Mouse (Mus musculus) adrenal gland, postnatal 36 days (tissue): ENCODE measurements at regions not wholly inside any gene's neighbourhood (a gene's known extent, or its start where the extent isn't known, plus 50 kb on each side); places are given as distances from the start of the nearest gene placed in this dataset.

Experiments used
- DNase-seq, 2 experiments: peaks; one replicate each; pipeline ENCODE4 v3.0.0; 2021; ENCODE audit warnings: mixed read lengths in 1 of 2

DNA sequence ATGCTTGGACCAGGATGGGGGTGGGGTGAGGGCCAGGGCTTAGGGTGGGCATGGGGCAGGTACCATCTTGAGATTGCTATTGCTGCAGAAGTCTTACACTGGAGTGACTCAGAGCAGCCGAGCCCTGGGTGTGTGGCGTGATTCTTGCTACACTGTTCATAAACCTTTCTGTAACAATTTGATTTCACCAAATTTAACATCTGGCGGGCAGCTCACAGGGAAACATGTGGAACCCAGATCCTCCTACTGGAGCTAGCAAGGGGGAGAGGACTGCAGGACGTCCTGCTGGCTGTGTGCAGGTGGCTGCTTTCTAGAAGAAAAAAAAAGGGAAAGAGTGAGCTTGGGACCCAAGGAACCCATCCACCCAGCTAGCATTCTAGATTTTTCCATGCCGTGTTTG, 719.7 kb downstream of the Vrk1 start:
- DNase-seq = no peak

DNA sequence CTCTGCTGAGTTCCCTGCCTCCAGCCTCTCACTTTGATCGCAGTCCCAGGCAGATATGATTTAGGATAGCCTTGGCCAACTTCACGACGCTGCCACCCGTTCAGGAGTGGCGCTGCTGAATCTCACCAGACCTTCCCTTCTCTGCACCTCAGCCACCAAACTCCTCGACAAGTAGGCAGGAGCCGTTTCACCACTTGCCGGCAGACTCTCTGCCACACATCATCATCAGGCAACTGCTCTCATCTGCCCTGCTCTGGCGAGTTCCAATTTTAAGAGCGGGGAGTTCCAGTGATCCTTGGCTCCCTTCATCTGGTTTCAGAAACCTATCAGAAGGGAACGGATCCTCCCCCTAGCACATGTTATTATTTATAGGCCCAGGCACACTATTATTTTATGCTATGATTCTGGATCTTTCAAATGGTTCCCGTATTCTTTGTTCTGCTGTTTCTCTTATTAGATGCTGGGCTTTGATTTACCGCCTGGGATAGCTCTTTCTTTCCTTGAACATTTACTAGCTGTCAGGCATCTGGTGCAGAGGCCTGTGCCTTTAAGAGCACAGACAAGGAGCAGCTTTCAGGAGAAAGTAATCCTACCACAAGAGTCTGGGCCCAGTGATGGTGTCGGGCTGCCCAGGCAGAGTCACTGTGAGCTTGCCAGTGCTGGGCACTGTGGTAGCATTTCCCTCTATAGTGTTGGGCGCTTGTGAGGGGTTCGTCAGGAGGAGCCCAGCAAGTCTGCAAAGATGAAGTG, 722.3 kb downstream of the Vrk1 start:
- DNase-seq = no peak

DNA sequence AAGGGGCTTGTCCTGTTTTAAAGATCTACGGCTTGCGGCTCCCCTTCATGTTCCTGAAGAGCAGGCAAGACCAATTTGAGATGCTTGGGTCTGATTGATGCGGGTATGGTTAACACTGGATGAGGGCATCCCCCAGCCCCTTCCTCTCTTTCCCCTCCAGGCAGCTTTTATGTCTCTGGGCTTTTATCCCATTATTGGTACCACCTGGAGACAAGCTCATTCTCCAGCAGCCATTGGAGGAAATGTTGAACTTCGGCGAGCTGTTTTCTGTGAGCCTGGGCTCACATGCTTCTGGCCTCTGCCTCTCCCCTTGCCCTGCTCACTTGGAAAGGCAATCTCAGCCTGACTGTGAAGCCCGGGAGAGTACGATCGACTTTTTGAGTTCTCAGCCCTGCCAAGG, 738.7 kb downstream of the Vrk1 start:
- no peak for DNase-seq

DNA sequence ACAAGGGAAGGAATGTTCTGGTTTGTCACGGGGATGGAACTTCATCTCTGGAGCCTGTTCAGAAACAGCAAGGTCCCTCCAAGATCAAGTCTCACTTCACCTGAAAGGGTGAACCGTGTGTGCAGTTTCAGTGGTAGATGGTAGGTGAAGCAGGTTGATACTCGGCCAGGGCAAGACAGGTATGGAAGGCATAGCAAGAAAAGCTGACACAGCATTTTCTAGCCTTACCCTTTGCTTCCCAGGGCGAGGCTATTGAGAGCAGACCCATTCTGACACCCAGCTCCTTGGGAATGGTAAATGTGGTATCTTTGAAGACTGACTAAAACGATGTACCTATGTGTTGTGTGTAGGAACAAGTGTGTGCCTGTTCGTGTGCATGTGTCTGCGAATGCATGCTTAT, 724.9 kb upstream of the 3110018I06Rik start:
- DNase-seq = no peak

DNA sequence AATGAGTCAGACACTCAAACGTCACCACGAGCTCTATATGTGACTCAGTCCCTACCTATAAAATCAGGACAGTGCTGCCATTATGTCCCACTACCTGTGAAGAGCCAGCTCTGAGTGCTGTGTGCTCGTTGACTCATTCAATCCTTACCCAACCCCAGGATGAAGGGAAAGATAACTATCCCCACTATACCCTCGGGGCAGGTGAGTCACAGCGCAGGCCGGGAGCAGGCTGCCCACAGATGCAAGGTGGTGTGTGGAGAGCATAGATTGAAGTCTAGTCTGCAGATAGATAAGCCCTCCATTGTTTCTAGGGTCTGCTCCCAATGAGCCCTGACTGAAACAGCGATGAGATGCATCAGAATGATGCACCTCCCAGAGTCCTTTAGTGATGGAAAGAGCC, 723.9 kb upstream of the 3110018I06Rik start:
- DNase-seq = peak; percentile 9 to 27

DNA sequence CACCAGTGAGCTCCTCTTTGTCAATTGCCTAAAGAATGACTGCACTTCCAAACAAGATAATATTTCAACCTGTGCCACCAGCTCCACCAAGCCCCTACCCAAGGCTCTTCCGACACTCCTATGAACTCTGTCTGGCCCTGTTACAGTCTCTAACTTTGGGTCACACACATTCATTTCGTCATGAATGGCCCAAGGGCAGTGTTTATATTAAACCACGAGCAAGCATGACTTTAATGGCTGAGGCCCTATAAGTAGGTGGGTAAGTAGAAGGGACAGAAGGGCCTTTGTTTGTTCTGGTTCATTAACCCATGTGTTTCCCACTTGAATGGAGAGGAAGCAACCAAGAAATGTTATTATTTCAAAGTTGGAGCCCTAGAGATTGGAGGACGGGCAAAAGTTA, 714.9 kb upstream of the 3110018I06Rik start:
- DNase-seq = no peak

DNA sequence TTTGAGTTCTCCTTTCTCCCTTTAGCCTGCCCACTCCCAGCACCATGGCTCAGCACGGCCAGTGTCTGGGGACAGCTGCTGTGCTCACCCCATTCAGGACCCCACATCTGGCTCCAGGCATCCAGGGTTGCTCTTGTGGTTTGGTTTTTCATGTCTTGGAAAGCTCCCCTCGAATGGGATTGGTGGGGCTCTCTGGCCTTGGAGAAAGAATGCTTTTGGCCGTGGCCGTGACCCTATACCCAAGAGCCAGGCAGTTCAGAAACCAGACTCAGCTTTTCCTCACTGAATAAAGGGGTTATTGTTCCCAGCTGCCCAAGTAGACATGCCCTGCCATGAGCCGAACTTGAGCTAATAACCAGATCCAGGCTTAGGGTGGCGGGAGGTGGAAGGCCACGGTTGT, 691.8 kb upstream of the 3110018I06Rik start:
- DNase-seq = no peak

DNA sequence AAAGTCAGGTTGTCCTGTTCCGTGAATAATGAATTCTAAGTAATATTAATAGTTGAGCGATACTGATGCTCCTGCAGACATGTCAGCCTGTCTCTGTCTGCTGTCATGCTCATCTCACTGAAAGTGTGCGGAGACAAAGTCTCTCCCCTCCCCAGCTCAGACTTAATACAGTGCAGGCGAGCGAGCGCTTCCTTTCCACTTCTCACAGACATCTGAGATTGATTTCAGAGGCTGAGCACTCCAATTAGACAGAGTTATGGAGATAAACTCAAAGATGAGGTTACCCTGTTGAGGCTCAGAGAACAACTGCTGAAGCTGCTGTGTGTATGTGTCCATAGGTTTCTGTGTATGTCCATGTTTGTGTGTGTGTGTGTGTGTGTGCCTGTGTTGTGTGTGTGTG, 668.7 kb upstream of the 3110018I06Rik start:
- no peak for DNase-seq

DNA sequence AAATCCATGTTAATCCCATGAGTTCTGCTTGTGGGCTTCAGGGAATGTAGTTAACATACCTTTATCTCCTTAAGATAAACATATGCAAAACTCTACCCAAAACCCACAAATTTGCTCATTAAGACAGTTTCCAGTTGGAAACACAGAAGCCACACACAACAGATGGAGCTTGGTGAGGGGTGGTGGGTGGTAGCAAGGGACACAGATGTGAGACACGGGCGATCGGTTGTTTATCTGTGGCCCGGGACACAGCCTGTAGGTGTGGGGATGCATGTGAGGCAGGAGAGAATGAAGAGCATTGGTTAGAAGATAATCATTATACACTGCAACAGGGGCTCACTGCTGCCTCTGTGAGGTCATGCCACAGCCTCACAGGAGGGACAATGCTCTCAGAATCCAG, 666.1 kb upstream of the 3110018I06Rik start:
- no peak for DNase-seq

DNA sequence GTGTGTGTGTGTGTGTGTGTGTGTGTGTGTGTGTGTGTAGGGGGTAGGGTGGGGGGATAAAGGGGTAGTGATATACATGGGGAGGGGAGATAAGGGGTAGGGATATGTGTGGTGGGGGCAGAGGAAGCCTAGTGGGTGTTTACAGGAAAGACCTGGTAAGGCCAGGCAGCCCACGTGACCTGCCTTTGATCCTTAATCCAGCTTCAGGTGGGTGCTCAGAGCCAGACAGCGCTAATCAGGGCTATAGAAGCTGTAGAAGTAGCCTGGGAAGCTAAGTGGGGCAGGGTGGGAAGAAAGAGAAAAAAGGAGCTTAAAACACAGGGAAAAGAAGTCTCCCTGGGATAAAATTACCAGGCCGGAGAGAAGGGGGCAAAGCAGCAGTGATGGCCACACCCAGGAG, 659.9 kb upstream of the 3110018I06Rik start:
- no peak for DNase-seq

DNA sequence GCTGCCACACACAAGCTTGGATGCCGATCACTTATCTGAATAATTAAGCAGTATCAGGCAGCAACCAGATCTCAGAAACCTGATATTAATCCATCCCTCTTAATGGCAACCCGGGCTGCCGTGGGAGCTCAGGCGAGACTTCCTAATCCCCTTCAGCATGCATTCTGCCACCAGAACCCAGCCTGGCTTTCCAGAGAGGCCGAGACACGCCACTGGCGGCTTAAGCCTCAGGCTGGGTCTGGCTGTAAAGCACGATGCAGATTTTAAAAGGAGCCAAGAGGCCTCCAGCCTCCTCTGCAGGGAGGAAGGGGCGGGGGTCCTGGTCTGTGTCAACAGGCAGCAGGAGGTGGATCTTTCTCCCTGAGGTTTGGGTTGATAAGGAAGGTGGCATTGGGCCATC, 659.1 kb upstream of the 3110018I06Rik start:
- DNase-seq = no peak

DNA sequence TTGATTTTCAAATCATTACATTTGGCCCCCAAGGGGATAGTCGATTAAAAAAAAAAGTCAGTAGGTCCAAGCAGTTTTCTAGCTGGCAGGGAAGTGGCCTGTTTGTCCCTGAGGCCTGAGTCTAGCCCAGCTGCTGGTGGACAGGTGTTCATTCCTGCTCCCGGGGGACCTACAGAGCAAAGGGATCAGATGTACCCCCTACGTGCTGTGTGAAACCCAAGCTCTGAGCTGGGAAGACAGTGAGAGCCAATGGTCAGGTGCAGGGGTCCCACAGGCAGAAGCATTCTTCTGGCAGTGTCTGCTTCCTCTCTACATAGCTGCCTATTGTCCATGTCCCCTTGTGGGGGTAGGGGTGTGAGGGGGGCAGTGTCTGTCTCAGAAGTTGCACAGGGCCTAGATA, 653.2 kb upstream of the 3110018I06Rik start:
- DNase-seq = no peak

DNA sequence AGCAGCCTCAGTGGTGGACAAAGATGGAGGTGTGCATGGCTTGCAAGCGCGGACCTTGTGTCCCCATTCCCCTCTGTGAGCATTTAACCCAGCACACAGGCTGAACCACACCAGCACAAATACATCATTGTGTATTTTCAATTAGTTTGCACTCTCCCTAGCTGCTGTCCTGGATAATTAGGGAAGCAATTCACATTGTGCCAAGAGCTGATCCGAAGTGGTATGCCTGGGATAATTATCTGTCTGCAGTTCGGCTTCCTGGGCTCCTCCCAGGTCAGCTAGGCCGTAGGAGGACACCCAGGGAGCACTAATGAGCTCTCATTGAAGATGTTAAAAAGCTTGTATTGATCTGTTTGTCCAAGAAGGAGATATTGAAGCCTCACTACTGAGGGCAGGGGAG, 648.8 kb upstream of the 3110018I06Rik start:
- DNase-seq = no peak

DNA sequence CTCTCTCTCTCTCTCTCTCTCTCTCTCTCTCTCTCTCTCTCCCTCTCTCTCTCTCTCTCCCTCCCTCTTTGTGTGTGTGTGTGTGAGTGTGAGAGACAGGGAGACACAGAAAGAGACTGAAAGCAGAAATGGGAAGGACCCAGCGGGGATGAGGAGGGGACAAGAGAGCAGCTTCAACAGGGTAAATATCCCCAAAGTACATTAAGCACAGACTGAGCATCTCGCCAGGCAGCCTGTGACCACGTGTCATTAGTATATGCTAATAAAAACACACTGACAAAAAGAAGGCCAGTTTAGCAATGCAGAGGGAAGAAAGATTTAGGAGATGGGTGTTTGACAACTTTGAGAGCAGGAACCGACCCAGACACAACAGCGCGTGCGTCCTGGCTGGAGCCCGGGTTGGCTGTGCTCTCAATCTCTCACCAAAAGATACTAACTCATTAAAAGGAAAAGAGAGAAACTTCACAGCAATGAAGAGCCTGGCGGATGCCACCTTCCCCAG, 648.2 kb upstream of the 3110018I06Rik start:
- DNase-seq = no peak

DNA sequence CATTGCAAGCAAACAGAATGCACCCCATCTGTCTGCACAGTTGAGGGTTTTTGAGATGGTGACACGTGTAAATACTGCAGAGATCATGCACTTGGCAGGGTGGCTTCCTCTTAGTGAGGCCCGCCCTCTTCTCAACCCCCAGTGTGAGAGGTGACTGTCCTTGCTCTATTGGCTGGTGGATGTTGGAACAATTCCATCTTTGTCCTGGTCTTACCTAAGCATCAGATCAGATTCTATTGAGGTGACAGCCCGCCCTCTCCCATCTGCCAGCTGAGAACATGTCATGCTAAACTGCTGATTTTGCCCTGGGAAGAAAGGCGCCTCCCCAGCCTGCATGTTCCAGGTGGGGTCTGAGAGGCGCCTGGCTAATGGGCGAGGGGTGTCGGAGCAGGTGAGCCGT, 646.4 kb upstream of the 3110018I06Rik start:
- no peak for DNase-seq

DNA sequence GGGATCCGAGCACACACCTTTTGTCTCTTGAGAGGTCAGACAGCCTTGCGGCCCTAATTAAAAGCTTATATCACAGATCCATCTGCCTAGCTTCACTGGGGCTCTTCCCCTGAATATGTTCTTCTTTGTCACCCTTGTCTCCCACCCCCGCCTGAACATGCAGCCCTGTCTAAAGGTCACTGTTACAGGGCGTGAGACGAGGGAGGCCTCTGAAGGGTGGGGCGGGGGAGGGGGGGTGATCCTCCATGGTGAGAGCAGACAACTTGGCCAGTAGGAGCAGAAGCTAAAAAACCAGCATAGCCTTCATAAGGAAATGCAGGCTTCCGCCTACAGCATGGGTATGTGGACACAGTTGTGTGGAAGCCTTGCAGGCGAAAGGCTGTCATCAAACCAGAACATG, 646.0 kb upstream of the 3110018I06Rik start:
- no peak for DNase-seq

DNA sequence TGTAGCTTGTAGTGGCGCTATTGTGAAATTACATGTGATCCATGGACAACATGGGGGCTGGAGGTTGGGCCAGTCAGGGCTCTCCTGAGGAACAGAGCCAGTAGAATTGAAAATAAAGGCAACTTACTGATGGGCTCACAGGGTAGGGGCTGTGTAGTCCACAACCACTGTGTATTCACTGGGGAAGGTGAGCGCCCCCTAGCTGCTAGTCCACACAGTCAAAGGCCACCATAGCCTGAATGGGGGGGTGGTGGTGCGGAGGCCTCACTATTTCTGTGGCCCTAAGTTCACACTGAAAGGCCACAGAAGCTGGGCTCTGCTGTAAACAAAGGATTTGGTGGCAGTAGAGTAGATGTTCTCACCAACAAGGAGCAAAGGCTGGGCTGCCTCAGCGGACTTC, 636.8 kb upstream of the 3110018I06Rik start:
- no peak for DNase-seq

DNA sequence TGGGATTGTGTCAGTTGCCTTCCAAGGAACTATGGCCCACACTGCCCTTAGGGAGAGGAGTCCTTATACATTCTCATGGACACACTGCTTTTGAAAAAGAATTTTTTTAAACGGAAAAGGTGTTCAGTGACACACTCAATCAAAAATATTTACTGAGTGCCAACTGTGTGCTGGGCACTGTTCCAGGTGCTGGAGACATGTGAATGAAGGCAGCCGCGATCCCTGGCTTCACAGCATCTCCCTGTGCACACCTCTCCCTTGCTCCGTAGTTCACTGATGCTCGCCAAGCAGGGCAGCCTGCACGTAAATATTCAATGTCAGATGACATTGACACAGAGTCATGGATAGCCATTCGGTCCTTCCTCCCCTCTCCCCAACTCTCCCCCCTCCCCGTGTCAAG, 635.7 kb upstream of the 3110018I06Rik start:
- DNase-seq = no peak

DNA sequence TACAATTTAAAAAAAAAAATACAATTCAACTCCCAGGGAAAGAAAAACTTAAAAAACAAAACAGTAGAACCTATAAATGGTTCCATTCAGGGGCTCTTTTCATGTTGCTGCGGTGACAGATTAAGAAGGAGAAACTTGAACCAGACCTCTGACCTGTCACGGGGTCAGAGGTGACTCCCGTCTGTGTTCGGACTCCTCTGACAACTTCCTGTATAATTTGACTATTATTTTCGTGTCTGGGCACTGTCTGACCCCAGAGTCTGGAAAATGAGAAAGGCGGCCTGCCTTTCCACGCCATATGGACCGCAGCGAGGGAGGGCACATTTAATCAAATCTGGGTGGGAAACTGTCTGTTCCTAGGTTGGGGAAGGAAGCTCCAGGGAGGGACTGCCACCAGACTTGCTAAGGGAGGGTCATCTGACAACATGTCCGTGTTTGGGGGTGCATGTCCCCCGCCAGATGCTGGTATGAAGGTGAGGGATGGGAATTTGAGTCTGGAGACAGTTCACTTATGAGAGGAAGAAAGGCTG, 634.7 kb upstream of the 3110018I06Rik start:
- DNase-seq = no peak

DNA sequence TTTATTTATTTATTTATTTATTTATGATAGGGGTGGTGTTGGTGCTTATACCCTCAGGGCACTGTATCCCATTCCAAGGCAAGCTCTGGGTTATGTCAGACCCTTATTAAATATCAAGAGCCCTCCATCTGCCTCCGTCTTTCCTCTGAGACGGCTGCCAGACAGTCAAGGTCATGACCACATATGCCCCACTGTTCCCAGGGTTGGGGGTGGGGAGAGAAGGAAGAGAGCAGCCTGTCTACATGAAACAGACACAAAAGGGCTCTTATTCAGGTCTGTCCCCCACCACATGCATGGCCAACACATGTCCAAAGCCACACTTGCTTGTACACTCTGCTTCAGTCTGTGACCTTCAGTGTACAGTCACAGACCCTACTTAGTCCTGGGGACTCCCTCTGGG, 632.9 kb upstream of the 3110018I06Rik start:
- no peak for DNase-seq

DNA sequence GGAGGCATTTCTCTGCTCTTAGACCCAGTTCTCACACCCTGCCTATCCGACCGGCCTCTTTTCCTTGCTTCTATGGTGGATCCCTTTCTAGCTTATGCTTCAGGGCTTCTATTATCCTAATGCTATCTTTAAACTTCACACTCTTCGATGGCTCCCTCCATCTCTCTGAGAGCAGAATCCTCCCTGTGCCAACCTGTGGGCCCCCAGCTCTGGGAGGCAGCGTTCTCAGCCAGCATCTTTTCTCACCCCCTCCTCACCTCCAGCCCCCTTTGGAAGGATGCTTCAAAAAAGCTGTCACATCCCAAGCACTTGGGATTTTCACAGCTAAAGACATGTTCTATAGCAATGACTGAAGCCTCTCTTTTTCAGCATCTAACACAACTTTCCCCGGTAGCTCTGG, 626.8 kb upstream of the 3110018I06Rik start:
- no peak for DNase-seq

DNA sequence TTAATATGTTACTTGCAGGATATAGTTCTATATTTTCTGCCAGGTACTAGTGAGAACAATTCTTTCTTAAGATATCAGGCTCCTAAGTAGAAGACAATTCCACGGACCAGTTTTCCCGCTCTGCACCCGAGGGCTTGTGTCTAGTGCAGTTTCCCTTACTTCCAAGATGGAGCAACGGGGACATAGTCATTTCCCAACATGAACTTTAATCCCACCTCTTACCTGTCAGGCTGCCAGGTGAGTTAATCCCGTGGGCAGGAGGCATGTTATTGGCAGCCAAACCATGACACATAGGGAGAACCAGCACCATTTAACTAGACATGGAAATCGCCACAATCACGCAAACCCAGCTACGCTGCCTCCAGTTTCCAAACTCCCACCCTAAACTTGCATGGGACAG, 624.4 kb upstream of the 3110018I06Rik start:
- DNase-seq = no peak

DNA sequence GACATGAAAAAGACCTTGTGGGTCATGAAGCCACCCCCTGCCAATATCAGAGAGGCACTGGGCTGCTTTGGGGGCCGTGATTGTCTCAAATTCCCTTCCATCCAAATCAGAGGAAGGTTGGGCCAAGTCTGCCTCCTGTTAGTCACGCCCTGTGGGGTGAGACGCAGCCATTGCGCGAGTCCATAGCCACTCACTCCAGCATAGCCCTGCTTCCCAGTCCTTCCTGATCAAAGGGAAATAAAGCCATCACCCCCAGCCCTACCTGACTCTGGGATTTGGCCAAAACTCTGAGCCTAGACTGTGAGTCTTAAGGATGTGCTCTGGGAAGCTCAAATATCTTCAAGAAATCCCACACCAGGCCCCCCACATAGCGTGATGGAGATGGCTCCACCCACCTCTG, 620.4 kb upstream of the 3110018I06Rik start:
- DNase-seq = no peak

DNA sequence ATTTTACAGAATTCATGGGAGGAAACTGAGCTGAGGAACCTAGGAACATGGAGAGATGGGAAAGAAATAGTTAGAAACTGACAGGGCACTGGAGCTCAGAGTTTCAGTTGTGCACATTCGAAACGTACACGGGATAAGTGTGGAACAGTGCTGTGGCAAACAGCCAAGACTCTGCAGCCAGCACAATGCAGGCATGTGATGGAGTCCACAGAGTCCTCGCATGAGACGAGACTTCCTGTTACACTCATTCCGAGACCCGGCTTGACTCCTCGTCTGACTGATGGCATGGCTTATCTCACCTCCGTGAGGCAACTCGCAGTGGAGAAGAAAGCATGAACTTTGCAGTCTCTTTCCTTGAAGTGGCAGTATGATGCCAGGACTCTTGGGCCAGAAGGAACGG, 617.0 kb upstream of the 3110018I06Rik start:
- DNase-seq = no peak
